Mouse (Mus musculus): ENCODE measurements around the gene Csrnp3. TPM values are rescaled to one million over a fixed set of nuclear protein-coding genes. Genes with fewer than 3 reads are reported as not detected.

Csrnp3 gene
- polyA plus RNA-seq, 1 experiment = 1.1 TPM

DNA sequence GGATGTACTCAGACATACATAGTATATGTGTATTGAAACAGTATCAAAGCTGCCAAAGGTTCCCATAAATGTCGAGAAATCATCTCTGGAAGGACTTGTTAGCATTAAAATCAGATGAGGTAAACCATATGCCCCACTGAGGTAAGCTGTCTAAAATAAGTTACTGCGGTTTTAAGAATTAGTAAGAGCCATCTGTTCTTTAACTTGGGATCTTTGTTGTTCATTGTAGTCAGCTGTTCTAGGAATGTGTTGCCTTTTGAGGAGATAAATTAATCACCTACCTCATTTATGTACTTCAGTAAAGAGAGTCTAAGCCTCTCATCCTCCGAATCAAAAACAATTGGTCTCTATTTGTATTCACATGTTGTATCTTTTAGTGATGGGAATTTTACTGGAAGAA, 83.7 kb downstream of the Csrnp3 start:
- Histone ChIP-seq H3K4me3 (ENCODE audit: insufficient read depth, low read depth, low read length) (no peak overlapping the region), H3K27ac (ENCODE audit: insufficient read depth, low read depth, low read length) (no peak overlapping the region), H3K36me3 (ENCODE audit: control insufficient read depth, insufficient read depth, low read length) (no peaks in the 10 kb centered on the region), H3K4me1 (ENCODE audit: control insufficient read depth, insufficient read depth, low read length) (no peaks in the 10 kb centered on the region), H3K27me3 (replicated peaks; ENCODE audit: control insufficient read depth, insufficient read depth, low read length) (no peaks in the 10 kb centered on the region)
- TF ChIP-seq POLR2A (IDR thresholded peaks at IDR 0.05; ENCODE audit: low read depth, low read length) (no peak), CTCF (conservative IDR thresholded peaks at IDR 0.05; ENCODE audit: insufficient read depth, insufficient read length, low read depth, low read length) (no peak)
- 81% methylated on average over 3 of the region's 3 CpGs for WGBS
- DNase-seq = no peak

DNA sequence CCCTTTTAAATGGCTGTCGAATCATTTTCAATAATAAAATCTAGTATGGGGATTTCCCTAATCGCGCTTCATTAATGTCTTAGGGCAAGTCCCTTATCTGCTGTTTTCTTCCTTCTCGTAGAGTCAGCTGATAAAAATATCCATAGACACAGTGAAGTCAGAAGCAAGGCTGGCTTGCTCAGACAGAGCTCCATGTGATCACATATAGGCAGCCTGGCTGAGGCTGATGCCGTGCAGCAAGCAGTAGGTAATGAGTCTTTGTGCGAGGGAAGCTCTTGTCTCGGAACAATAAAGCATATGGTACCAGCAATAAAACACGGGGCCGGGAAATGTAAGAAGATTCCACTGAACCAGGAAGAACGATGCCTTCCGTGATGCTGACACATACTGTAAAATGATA, 84.4 kb downstream of the Csrnp3 start:
- H3K36me3 ChIP-seq (ENCODE audit: control insufficient read depth, insufficient read depth, low read length) = no peaks in the 10 kb centered on the region
- no peak for DNase-seq
- TF ChIP-seq CTCF (conservative IDR thresholded peaks at IDR 0.05; ENCODE audit: insufficient read depth, insufficient read length, low read depth, low read length) (no peak), POLR2A (IDR thresholded peaks at IDR 0.05; ENCODE audit: low read depth, low read length) (no peak)
- no peaks in the 10 kb centered on the region for H3K27me3 ChIP-seq (replicated peaks; ENCODE audit: control insufficient read depth, insufficient read depth, low read length)
- H3K4me1 ChIP-seq (ENCODE audit: control insufficient read depth, insufficient read depth, low read length) = no peaks in the 10 kb centered on the region
- H3K4me3 ChIP-seq (ENCODE audit: insufficient read depth, low read depth, low read length) = no peak overlapping the region
- 51% methylated on average over 11 of the region's 11 CpGs for WGBS
- no peak overlapping the region for H3K27ac ChIP-seq (ENCODE audit: insufficient read depth, low read depth, low read length)

DNA sequence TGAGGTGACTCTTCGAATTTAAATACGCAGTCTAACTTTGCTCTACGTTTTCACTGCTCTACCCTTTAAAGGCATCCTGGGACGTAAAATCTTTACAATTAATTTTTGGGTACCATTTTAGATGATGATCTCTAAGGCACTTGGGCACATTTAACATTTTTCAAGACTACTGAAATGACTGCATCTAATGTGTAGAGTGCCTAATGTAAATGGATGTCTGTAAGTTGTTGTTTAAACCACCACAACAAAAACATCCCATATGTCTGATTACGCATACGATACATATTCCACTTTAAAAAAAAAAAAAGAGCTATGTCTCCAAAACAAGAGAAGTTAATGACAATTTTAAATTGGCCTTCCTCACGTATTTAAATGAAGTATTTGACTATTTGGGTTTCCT, 85.7 kb downstream of the Csrnp3 start:
- 0 out of 2 replicates have a peak overlapping the region, but pooled peaks have one; percentile 43 for H3K4me3 ChIP-seq (ENCODE audit: insufficient read depth, low read depth, low read length)
- WGBS = 77% methylated on average over 7 of the region's 7 CpGs

DNA sequence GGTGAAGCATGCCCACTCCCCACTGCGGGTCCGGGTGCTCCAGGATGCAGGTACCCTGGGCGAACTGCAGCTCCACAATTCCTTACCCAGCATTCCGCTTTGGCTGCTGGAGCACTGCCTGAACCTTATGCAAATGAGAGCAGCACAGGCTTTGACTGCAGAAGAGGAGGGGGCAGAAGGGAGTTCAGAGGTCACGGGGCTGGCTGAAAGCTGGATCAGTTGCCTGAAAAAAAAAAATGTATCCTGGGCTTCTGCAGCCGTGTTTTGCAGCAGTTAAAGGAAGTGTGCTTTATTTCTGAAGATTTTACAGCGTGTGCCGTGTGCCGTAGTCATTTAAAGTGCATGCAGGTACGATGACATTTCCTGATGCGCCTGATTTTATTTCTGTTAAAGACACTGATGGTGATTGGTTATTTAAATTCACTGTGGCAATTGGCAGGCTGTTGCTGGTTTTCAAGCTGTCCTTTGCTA, 86.3 kb downstream of the Csrnp3 start:
- Histone ChIP-seq H3K27ac (ENCODE audit: insufficient read depth, low read depth, low read length) (no peak overlapping the region), H3K27me3 (replicated peaks; ENCODE audit: control insufficient read depth, insufficient read depth, low read length) (no peaks in the 10 kb centered on the region), H3K4me3 (ENCODE audit: insufficient read depth, low read depth, low read length) (peak overlapping the region; percentile 43), H3K36me3 (ENCODE audit: control insufficient read depth, insufficient read depth, low read length) (no peaks in the 10 kb centered on the region), H3K4me1 (ENCODE audit: control insufficient read depth, insufficient read depth, low read length) (no peaks in the 10 kb centered on the region)
- DNase-seq = peak; percentile 83
- WGBS = 2% methylated on average over 11 of the region's 11 CpGs
- no peak for TF ChIP-seq CTCF (conservative IDR thresholded peaks at IDR 0.05; ENCODE audit: insufficient read depth, insufficient read length, low read depth, low read length)
- TF ChIP-seq POLR2A (IDR thresholded peaks at IDR 0.05; ENCODE audit: low read depth, low read length) = no peak

More for the DNA sequence above, 85.7 kb downstream of the Csrnp3 start:
- no peak overlapping the region for H3K27ac ChIP-seq (ENCODE audit: insufficient read depth, low read depth, low read length)
- TF ChIP-seq CTCF (conservative IDR thresholded peaks at IDR 0.05; ENCODE audit: insufficient read depth, insufficient read length, low read depth, low read length) (no peak), POLR2A (IDR thresholded peaks at IDR 0.05; ENCODE audit: low read depth, low read length) (no peak)
- H3K36me3 ChIP-seq (ENCODE audit: control insufficient read depth, insufficient read depth, low read length) = no peaks in the 10 kb centered on the region
- no peaks in the 10 kb centered on the region for H3K4me1 ChIP-seq (ENCODE audit: control insufficient read depth, insufficient read depth, low read length)
- DNase-seq = no peak
- no peaks in the 10 kb centered on the region for H3K27me3 ChIP-seq (replicated peaks; ENCODE audit: control insufficient read depth, insufficient read depth, low read length)

DNA sequence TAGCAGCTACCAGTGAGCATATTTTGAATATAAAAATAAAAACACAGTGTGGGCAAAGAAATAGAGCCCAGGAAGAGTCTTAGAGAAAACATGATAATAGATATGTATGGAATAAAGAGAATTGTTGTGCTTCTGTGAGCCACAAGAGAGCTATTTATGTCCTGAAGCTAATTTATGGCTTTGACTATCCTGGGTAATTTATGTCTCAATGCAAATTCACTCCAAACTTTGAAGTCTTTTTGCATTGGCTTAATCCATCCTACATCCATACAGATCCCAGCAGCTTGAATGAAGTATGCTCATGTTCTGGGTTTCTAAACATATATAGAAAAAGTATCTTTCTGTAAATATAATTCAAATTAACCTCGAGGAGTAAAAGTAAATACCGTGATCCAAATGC, 88.5 kb downstream of the Csrnp3 start:
- TF ChIP-seq POLR2A (IDR thresholded peaks at IDR 0.05; ENCODE audit: low read depth, low read length) (no peak), CTCF (conservative IDR thresholded peaks at IDR 0.05; ENCODE audit: insufficient read depth, insufficient read length, low read depth, low read length) (no peak)
- H3K4me1 ChIP-seq (ENCODE audit: control insufficient read depth, insufficient read depth, low read length) = no peaks in the 10 kb centered on the region
- no peak overlapping the region for H3K27ac ChIP-seq (ENCODE audit: insufficient read depth, low read depth, low read length)
- no peak for DNase-seq
- H3K27me3 ChIP-seq (replicated peaks; ENCODE audit: control insufficient read depth, insufficient read depth, low read length) = no peaks in the 10 kb centered on the region
- WGBS = 57% methylated on average over 2 of the region's 2 CpGs
- no peaks in the 10 kb centered on the region for H3K36me3 ChIP-seq (ENCODE audit: control insufficient read depth, insufficient read depth, low read length)
- H3K4me3 ChIP-seq (ENCODE audit: insufficient read depth, low read depth, low read length) = no peak overlapping the region

DNA sequence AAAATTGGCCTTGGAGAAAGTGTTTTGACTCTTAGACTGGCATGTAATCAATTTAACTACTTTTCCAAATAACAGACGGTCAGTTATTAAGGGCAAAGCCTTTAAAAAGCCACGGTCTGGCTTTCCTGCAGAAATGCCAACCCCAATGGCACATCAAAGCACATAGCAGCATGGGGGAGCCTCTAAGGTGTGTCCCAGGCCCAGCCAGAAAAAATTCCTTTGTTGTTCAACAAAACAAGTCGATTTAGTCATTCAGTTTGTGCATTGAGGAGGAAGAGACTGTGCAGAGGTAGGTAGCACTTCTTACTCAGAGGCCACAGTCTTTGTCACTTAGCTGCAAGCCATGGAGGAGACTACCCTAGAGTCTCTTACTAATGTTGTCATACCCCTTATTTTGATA, 93.3 kb downstream of the Csrnp3 start:
- H3K27ac ChIP-seq (ENCODE audit: insufficient read depth, low read depth, low read length) = no peak overlapping the region
- no peaks in the 10 kb centered on the region for H3K36me3 ChIP-seq (ENCODE audit: control insufficient read depth, insufficient read depth, low read length)
- no peaks in the 10 kb centered on the region for H3K27me3 ChIP-seq (replicated peaks; ENCODE audit: control insufficient read depth, insufficient read depth, low read length)
- no peak overlapping the region for H3K4me3 ChIP-seq (ENCODE audit: insufficient read depth, low read depth, low read length)
- no peak for DNase-seq
- TF ChIP-seq CTCF (conservative IDR thresholded peaks at IDR 0.05; ENCODE audit: insufficient read depth, insufficient read length, low read depth, low read length) (no peak), POLR2A (IDR thresholded peaks at IDR 0.05; ENCODE audit: low read depth, low read length) (no peak)
- no peaks in the 10 kb centered on the region for H3K4me1 ChIP-seq (ENCODE audit: control insufficient read depth, insufficient read depth, low read length)
- WGBS = 50% methylated on average over 3 of the region's 3 CpGs

DNA sequence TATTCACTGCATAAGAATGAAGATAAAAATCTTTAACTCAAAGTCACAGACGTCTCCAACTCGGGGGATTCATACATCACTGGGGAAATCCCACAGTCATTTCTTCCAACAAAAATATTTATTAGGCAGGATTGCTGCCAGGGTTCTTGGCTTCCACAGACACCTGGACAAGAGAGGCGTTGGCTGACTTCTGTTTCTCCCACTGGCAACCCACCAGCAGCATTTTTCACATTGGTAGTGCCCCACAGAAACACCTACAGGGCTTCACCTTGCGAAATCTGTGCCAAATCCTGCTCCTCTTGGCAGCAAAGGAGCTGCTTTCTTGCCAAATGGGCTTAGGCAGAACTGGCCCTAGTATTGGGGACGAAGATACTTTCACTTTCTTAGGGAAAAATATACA, 94.8 kb downstream of the Csrnp3 start:
- Histone ChIP-seq H3K4me1 (ENCODE audit: control insufficient read depth, insufficient read depth, low read length) (no peaks in the 10 kb centered on the region), H3K4me3 (ENCODE audit: insufficient read depth, low read depth, low read length) (no peak overlapping the region), H3K36me3 (ENCODE audit: control insufficient read depth, insufficient read depth, low read length) (no peaks in the 10 kb centered on the region), H3K27ac (ENCODE audit: insufficient read depth, low read depth, low read length) (no peak overlapping the region), H3K27me3 (replicated peaks; ENCODE audit: control insufficient read depth, insufficient read depth, low read length) (no peaks in the 10 kb centered on the region)
- no peak for TF ChIP-seq POLR2A (IDR thresholded peaks at IDR 0.05; ENCODE audit: low read depth, low read length)
- no peak for TF ChIP-seq CTCF (conservative IDR thresholded peaks at IDR 0.05; ENCODE audit: insufficient read depth, insufficient read length, low read depth, low read length)
- WGBS = 50% methylated on average over 5 of the region's 5 CpGs
- peak; percentile 39 for DNase-seq
